Mouse (Mus musculus): ENCODE measurements at regions not wholly inside any gene's neighbourhood (a gene's known extent, or its start where the extent isn't known, plus 50 kb on each side); places are given as distances from the start of the nearest gene placed in this dataset.

GRCm38 (mm10) chr5:73851501-73851900 lies 200.3 kb downstream of the Spata18 start:
- TF ChIP-seq CTCF (IDR thresholded peaks at IDR 0.05; ENCODE audit: borderline replicate concordance, control insufficient read depth, extremely low read depth, insufficient read depth, low read length, poor library complexity), result no peak
- no peak for TF ChIP-seq POLR2A (IDR thresholded peaks at IDR 0.05; ENCODE audit: control insufficient read depth, extremely low read depth, insufficient read depth, low read length, poor library complexity)
